Mouse (Mus musculus): ENCODE results near the gene Kctd19.
A peak's percentile ranks its signal among the peaks of the same experiment; 100 is the strongest.

Kctd19 gene

DNA sequence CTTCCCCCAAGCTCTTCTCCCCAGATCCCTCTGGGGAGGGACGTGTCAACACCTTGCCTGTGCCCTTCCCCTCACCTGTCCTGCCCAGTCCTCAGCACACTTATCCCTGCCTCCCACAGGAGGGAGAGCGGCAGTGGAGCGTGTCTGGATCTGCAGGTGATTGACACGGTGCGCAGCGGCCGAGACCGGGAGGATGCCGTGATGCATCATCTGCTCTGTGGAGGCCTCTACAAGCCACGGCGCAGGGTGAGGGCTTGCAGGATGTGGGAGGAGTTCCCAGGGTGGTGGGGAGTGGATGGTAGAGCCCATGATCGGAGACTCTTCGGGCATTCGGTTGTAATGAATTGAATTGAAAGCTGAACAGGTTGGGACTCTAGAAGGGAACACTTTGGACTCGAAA, 54.1 kb downstream of the Kctd19 start:
- DNase-seq (ENCODE audit: low read depth) = no peak

DNA sequence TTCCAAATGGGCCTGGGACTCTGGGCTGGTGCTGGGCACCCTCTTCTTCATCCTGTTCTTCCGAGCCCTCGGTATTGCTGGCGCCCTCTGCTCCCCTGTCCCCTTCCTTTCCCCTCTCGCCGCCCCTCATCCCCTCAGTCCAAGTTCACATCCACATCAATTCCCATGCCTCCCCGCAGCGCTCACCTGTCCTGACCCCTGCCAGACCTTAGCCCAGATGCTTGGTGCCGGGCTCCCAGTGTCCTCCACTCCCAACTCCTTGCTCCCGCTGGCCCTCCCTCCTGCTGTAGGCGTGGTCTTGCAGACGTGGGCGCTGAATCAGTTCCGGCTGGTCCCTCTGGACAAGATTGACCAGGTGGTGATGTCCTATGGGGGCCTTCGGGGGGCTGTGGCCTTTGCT, 56.6 kb downstream of the Kctd19 start:
- no peak for DNase-seq (ENCODE audit: low read depth)

DNA sequence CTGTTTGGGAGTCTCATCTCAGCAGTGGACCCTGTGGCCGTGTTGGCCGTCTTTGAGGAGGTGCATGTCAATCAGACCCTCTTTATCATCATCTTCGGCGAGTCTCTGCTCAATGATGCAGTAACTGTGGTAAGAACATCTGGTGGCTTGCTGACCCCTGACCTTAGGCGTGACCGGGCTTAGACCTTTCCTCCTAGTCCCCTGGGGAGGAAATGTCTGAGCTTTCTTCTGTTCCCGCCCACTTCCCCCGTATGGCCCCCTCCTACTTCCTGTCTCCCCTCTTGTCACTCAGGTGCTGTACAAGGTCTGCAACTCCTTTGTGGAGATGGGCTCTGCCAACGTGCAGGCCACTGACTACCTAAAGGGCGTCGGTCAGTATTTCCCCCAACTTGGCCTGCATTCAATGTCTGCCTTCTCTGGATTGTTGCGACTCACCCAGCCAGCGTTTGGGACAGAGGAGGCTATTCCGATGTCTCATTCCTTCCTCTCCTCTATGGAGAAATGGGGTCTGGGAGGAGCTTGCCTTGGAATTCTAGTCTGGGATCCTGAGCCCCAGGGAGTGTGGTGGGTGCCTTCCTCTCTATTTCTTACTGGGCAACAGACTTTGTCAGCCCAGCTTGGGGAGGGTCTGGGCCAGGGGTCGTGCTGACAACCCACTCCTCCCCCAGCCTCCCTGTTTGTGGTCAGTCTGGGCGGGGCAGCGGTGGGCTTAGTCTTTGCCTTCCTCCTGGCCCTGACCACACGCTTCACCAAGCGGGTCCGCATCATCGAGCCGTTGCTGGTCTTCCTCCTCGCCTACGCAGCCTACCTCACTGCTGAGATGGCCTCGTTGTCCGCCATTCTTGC, 57.9 kb downstream of the Kctd19 start:
- no peak for DNase-seq (ENCODE audit: low read depth)

DNA sequence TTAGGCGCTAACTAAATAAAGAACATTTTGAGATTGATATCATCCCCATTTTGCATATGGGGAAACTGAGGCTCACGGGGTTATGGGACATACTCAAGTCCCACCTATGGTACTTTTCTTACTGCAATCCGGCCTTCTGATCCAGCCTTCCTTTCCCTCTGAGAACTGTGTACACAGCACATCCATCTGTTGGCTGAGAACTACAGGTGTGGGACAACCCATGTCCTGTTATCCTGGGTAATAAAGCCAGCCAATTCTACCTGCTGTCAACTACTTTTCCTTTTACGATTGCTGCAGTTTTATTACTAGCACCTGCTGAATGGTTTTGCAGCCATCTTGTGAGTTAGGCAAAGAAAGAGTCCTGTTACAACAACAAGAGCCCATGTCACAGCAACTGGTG, 58.8 kb downstream of the Kctd19 start:
- DNase-seq (ENCODE audit: low read depth) = no peak

DNA sequence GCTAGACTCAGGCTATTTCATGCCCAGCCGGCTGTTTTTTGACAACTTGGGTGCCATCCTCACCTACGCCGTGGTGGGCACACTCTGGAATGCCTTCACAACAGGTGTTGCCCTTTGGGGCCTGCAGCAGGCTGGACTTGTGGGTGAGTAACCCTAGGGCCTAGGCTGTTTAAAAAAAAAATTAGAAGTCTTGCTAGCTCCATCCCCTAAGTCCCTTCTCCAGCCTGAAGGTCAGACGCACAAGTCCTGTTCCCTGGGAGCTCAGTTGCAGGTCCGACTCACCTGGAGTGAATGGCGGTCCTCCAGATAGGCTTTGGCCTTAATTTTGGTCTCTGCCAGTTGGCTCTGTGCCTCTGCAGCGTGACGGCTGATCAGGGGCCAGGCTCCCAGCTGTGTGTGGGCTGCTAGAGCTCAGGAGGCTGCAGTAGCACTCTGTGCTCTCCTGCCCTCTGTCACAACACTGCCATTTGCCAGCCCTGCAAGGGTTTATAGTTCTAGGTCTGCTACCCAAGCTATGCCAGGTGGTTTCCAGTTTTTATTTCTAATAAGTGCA, 59.6 kb downstream of the Kctd19 start:
- DNase-seq (ENCODE audit: low read depth) = no peak

DNA sequence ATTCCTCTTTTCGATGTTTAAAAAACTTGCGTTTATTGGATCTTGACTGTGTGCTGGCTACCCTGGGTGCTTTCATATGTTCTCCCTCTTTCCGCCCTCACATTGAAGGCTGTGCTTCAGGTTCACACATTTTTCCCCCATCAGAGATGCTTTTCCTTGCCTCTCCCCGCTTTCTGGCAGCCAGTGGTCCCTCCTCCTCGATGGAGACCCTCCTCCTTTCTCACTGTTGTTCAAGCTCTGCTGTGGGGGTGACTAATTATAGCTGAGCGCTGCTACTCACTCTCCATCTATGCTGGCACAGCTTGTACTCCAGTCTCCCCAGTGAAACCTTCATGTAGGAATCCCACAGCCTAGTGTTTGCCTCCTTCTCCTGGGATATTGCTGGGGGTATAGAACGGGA, 63.1 kb downstream of the Kctd19 start:
- no peak for DNase-seq (ENCODE audit: low read depth)

DNA sequence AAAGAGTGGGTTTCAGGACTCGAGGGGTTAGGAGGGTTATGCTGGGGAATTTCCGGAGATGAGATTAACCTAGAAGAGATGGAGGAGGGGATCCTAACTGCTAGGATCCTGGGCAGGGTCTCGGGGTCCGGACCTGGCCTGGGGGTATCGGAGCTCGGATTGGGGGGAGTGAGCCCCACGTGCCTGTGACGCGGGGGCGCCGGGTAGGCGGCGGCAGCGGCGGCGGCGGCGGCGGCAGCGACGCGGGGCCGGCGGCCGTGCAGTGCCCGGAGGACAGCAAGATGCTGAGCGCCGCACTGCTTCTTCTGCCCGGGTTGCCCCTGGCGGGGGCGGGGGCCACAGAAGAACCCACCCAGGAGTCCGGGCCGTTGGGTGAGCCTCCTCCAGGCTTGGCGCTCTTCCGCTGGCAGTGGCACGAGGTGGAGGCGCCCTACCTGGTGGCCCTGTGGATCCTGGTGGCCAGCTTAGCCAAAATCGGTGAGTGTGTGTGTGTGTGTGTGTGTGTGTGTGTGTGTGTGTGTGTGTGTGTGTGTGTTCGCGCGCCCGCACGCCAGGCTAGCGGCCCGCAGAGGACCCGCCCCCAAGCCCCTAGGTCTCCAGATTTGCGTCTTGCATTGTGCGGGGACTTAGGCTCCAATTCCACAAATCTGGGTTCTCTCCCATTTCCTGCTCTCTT, 64.1 kb downstream of the Kctd19 start:
- no peak for DNase-seq (ENCODE audit: low read depth)

DNA sequence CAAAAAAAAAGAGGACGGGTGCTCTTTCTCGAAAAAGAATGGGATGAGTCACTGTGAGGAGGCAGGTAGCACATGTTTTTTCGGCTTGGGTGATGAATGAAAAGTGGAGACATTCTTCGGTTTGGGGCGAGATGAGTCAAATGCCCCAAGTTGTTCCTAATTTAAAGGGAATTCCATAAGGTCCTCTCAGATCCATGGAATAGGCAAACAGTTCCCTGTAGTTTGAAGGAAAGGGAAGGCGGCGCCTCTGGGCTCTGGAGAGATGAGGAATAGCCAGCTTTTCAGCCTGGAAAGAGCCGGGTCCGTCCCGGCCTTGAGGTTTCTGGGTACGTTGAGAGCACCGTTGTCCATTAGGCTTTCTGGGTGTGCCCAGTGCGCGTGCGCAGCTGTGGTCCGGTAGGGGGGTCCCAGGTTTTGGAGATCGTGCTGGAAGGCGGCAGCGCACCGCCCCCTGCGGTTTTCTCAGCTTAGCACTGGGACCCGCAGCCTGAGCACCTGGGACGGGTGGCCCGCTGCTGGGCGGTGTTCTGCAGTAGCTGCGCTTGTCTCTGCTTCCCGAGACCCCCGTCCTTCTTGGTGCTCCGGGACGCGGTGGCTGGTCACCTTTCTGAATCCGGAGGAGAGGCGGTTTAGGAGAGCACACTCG, 64.7 kb downstream of the Kctd19 start, which contains the start of gene Slc9a5:
Gene Slc9a5 (plus strand): TSS at position 394 of the 646 bp plus-strand sequence.
- DNase-seq (ENCODE audit: low read depth) = no peak

DNA sequence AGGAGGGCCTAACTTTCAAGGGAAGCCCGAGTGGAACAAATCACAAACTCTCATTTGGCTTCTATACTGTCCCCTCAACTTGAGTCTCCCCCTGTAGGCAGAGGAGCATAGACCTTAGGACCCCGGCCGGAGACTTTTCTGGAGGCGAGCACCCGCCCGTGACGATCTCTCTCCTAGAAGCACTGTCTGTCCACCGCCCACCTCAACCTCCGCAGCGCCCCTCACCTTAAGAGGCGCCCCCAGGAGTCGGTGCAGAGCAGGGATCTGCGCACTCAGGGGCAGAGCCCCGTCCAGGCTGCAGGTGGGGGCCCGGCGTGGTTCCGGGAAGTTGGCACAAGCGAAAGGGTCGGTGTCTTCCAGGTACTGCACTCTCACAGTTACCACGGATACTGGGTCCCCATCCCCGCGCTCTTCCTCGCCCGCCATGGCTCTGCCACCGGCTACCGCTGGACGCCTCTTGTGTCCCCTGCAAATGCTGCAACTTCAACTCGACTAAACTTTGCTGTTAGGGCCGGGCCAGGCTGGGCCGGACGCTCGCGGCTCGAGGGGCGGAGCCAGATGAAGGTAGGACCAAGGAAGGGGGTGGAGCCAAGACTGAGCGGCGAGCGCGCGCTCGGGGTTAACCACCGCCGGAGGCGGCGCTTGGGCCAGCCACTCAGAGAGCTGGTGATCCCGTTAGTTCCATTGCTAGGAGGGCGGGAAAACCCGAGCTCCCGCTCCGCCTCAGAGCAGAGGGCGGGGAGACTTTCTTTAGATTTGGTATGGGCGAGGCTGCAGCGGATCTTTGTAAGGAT, 65.7 kb downstream of the Kctd19 start, which contains the start of gene Fhod1:
Gene Fhod1 (minus strand): TSS at position 526 of the 794 bp plus-strand sequence.
- DNase-seq (ENCODE audit: low read depth) = peak; percentile 88

DNA sequence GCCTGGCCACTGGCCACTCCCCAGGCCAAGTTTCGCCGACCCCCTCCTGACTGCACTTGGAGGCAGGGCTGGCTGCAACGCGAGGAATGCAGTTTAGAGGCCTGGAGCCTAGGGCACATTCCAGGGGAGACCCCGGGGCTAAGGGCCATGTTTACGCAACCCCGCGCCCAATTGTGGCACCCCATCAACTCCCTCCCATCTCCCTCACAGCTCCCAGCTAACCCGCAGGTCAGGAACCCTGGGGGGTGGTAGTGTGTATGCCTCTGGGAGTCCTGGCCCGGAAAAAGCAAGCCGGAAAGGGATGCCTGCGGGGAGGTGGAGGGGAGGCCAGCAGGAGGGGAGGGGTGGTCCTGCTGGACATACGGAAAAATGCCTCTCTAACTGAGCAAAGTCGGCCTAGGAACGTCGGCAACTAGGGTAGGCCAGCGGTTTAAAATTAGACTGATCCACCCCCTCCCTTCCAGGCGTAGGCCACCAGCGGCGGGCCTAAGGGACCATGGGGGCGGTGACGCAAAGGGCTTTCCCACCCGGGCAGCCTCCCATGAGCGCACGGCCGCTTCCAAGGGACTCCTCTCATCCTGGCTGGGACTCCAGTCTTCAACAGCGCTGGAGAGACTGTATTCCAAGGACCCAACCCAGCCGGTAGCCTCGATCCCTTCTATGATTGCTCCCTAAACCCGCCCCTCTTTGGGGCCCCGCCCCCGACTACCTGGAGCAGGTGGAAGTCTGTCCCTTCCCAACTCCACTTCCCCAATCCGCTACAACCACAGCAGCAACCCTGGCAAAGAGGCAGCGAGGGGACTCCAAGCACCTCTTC, 66.5 kb downstream of the Kctd19 start:
- no peak for DNase-seq (ENCODE audit: low read depth)

DNA sequence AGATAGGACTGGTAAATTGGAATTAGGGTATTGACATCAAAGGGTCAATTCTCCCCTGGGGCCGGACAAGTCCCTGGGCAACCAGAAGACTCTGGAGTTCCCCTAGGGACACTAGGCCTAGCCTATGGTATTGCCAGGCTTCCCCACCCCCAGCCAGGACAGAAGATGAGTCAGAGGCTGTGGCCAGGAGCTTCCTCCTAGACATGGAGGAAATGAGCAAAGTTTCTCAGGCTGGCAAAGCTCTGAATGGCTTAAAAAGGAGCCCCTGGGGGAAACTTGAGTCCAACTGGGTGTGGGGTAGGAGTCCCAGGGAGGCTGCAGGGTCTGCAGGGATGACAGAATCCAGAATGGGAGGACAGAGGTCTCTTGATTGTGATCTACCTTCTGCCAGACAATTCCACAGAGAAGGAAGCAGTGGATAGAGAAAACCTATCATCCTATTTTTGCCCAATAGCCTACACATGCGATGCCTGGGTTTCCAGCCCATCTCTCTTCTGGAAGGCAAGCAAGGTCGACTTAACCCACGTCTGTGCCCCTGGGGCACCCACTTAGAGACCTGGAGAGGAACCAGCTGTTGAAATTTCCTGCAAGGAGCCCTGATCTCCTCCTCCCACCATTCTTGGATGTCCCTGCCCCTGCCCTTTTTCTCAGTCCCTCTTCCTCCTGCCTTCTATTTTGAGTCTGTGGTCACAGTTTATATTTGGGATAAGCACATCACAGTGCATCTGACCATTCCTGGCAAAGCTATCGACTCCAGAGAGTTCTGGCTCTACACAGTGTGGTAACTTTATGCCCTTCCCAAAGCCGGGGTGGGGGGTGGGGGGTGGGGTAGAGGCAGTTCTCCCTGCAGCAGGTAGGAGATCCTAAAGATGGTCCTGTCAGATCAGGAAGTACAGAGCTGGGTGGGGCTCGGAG, 68.0 kb downstream of the Kctd19 start:
- DNase-seq (ENCODE audit: low read depth) = no peak

DNA sequence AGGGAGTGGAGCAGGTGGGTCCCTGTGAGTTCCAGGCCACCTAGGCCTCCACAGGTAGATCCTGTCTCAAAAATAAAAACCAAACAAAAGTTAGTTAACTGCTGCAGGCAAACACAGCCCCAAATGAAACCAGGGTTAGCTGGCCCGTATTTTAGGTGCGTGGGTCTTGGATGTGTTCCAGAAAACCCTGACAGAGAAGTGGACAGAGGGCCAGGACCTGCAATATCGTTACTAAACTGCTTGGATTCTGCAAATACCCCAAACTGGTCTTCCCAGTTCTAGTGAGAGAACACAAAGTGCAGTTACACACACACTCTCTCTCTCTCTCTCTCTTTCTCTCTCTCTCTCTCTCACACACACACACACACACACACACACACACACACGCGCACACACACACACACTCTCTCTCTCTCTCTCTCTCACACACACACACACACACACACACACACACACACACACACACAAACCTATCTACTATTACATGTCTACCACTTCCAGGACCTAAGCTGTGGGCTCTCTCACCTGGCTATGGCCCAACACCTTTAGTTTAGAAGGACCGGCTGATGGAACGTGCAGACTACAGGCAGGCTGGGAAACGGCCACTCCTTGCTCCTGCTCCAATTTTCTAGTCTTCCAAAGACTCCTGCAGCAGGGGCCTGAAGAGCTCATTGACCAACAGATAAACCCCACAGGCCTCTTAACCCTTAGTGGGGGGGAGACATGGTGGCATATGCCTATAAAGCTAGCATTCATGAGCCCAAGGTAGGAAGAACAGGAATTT, 69.3 kb downstream of the Kctd19 start:
- DNase-seq (ENCODE audit: low read depth) = no peak

DNA sequence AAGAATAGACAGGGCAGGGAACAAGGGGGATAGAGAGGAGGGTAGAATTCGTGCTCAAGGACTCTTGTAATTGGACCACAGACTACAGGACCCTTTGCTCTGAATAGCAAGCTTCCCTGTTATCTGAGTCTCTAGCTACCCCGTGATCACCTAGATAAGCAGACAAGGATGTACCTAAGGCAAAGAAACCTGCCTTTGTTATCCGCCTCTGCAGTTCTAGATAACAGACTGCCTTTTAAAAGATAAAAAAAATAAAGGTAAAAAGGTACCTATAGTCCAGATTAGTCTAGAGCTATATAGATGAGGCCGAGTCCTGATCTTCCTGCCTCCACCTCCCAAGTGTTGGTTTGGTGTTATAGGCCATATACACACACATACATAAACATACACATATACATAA, 70.5 kb downstream of the Kctd19 start:
- DNase-seq (ENCODE audit: low read depth) = no peak

DNA sequence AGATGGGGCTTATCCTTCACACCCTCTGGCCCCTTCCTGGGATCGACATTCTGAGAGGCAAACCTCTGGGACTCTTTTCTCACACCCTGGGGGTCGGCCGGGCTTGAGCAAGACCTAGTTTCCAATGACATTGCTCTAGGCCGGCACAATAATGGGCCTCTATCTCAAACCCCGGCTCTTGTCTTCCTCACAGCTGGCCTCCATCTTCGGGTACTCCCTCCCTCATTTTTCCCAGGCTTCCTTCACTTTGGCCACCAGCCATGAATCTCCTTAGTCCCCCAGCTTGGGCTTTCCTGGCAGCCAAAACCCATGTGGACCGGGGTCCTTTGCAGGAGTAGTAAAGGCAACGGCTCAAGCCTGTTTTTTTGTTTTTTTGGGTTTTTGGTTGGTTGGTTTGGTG, 71.9 kb downstream of the Kctd19 start:
- no peak for DNase-seq (ENCODE audit: low read depth)

DNA sequence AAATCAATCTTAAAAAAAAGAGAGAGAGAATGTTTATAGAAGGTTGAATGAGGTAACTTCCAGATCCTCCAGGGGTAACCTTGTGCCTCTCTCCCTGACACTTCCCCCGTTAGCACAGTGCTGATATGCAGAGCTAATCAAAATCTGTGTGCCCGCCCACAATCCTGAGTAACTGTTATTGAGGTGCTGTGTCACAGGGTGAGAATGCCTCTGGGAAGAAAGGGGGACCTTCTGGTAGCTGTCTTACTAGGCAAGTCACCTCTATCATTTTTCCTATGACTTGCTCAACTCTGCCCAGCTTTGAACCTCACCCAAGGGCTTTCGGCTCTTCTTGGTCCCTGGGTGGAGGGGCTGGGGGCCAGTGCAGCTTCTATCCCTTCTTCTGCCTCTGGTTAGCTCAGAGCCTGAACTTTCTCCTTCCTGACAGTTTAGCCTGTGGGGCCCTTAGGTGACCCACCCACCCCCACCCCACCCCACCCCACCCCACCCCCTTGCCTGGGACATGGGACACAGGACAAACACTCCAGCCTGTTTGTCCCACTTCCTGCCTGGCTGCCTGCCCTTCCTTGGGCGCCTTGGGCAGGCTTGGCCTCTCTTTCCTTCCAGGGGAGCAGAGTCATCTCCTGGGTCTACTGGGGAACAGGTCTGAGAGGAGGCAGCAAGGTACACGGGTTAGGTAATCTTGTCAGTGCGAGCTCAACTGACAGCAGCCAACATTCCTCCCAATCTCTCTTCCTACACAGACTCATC, 73.2 kb downstream of the Kctd19 start:
- DNase-seq (ENCODE audit: low read depth) = no peak

DNA sequence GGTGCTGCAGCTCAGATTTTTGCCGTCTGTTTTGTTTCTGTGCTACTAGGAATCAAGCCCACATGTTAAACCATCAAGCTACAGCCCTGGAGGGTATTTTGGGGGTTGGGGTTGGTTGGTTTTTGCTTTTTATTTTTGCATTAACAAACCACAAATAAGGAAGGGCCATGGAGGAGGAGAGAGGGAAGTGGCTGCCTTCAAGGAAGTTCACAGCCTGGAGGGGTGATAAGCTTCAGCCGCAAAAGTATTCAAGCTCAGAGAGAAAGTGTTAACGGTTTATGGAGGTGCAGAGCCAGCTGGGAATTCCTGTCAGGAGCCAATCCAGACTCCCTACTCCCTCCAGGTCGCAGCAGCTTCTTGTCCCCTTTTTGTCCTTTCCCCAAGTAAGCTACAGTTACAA, 74.3 kb downstream of the Kctd19 start:
- no peak for DNase-seq (ENCODE audit: low read depth)

DNA sequence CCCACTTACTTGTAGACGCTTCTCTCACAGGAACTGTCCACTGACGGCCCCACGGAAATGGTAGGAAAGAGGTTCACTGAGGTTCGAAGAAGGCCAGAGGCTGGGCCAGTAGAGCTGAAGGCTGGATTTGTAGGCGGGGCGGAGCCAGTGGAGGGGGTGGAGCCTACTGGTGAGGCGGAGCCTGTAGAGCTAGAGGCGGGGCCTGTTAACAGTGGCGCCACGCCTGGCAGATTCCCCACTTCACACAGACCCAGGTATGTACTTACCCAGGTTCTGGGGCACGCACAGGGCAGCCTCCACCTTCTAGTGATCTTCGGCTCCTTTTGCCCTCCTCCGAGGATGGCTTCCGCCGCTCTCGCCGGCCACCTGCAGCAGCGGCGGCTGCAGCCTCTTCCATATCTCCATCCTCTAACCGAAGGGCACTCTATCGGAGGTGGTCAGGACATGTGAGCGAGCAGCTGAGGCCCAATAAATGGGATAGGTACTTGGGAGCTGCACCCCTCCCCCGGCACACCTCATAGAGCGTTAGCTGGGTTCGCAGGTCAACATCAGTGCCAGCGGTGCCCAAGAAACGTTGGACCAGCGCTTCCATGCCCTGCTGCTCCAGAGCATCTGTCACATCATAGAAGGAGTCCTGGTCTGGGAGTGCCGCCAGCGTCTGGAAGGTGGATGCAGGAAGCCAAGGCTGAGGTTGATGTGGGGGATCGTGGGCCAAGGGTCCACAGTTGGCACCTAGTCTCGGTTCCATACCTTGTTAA, 76.8 kb downstream of the Kctd19 start:
- no peak for DNase-seq (ENCODE audit: low read depth)
